Mouse (Mus musculus) layer of hippocampus, adult 8-10 months (tissue): ENCODE measurements at regions not wholly inside any gene's neighbourhood (a gene's known extent, or its start where the extent isn't known, plus 50 kb on each side); places are given as distances from the start of the nearest gene placed in this dataset.

Experiments used
- DNase-seq, 2 experiments: peaks; one replicate each; pipeline ENCODE4 v3.0.0; 2022; ENCODE audit warnings: low spot score in 2 of 2

GRCm38 (mm10) chr2:11416122-11416521 lies 137.8 kb downstream of the Pfkfb3 start:
- DNase-seq: no peak

GRCm38 (mm10) chr2:11412521-11412920 lies 141.4 kb downstream of the Pfkfb3 start:
- DNase-seq: no peak

GRCm38 (mm10) chr2:11408497-11408896 lies 145.4 kb downstream of the Pfkfb3 start:
- DNase-seq: no peak

GRCm38 (mm10) chr2:11406103-11406615 lies 147.7 kb downstream of the Pfkfb3 start:
- no peak for DNase-seq

DNA sequence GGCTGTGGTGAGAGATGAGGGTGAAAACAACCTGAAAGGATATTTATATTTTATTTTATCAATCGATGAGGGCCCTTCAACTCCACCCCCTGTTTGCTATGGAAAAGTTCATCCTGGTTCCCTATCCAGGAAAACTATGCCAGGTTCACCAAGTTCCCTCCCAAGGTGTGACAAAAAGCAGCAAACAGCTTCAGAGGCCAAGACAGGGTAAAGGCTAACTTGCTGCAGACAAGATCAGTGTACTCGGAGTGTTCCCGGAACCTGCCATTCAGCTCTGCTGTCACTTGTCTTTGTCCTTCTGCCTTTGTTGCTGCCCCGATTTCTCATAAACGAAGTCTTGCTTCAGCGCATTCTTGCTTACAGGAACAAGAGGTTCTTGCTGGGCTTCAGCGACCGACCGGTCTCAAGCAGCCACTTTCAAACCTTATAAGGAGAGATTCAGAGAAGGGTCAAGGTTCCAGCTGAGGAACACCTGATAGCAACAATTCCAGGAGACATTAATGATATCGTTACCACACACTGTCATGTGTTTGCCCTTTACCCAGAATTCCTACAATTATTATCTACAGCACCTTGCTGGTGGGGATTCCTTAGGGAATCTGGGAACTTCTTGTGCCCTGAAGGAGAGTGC lies 151.5 kb downstream of the Pfkfb3 start:
- DNase-seq: no peak

DNA sequence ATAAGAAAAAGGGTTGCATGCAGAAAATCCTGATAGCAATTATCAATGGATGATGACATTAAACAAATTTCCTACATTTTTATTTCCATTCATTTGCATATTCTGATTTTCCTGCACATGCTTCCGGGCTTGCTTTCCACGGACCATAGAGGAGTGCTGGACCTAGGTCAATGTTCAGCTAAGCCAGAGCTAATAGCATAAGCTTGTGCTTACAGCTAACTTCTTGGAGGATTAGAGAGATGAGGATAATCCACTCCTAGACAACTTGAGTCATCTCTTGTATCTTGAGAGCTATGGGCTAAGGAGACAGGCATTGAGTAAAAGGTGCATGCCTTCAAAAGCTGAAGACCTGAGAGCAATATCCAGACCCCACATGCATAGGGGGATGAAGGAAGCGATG lies 154.5 kb downstream of the Pfkfb3 start:
- DNase-seq: no peak

DNA sequence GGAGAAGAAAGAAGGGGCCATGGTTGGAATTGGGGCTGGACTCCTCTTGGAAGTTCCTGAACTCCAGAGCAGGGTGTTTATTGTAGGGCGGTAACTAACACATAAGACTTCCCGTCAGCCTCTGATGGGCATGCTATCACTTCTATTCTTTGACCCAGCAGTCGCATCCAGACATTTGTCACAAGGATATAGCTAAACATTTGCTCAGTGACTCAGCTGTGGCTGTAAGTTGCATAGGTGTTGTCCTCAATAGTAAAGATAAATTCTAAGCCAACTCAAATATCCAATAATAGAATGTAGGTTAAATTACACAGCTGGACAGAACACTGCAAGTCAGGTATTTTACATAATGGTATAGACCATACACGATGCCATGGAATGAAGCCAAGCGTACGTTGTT lies 154.9 kb downstream of the Pfkfb3 start:
- no peak for DNase-seq

- no peak for DNase-seq
These were observed 155.5 kb downstream of the Pfkfb3 start for GRCm38 (mm10) chr2:11398391-11398790.

GRCm38 (mm10) chr2:11396835-11397234 lies 157.0 kb downstream of the Pfkfb3 start:
- no peak for DNase-seq

GRCm38 (mm10) chr2:11394675-11395349 lies 159.1 kb downstream of the Pfkfb3 start:
- DNase-seq: no peak

- DNase-seq: peak; percentile 25 to 57
These were observed 162.2 kb downstream of the Pfkfb3 start for GRCm38 (mm10) chr2:11391725-11392124.

- DNase-seq: no peak
These were observed 163.1 kb downstream of the Pfkfb3 start for GRCm38 (mm10) chr2:11390667-11391334.

GRCm38 (mm10) chr2:11387623-11388022 lies 166.3 kb downstream of the Pfkfb3 start:
- DNase-seq: no peak

- no peak for DNase-seq
These were observed 170.1 kb downstream of the Pfkfb3 start for GRCm38 (mm10) chr2:11383815-11384214.

DNA sequence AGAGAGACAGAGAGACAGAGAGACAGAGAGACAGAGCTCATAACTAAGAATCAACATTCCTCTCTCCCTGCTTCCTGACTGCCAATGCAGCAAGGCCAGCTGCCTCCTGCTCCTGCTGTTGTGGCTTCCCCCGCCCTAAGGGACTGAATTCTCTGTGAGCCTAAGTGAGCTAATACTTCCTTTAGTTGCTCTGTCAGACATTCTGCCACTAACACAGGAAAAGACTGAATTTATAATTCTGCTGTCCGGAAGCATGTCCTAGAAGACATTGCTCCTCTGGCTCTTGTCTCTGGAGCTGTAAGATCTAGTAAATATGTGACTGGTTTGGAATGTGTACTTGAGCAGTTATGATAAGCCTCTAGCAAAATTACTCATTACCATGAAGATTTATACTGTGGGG lies 176.7 kb downstream of the Pfkfb3 start:
- DNase-seq: no peak

GRCm38 (mm10) chr2:11375726-11376454 lies 178.0 kb downstream of the Pfkfb3 start:
- no peak for DNase-seq

DNA sequence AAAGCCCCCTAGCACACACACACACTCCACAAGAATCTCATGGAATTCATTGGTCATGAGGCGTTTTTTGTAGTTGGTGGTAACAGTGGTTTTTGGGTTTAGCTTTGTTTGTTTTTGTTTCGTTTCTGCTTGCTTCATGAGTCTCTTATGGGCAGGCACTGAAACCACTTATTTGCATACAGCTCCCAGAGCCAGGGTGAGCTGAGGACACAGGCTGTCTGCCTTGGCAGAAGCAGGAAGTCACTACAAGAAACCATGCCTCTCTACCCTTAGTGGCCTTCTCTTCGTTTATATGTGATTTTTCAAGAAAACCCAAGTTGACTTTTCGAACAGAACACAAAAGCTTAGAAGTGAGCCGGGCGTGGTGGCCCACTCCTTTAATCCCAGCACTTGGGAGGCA lies 178.8 kb downstream of the Pfkfb3 start:
- DNase-seq: no peak

DNA sequence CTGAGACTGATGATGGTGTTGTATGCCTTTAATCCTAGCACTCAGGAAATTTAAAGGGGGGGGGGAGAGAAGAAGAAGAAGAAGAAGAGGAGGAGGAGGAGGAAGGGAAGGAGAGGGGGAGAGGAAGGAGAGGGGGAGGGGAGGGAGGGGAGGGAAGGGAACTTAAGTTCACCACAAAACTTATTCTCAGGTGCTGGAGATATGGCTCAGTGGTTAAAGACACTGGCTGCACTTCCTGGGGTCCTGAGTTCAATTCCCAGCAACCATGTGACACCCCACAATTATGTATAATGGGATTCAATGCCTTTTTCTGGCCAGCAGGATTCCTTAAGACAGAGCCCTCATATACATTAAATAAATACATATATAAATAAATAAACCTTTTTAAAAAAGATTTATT lies 183.6 kb downstream of the Pfkfb3 start:
- DNase-seq: no peak

DNA sequence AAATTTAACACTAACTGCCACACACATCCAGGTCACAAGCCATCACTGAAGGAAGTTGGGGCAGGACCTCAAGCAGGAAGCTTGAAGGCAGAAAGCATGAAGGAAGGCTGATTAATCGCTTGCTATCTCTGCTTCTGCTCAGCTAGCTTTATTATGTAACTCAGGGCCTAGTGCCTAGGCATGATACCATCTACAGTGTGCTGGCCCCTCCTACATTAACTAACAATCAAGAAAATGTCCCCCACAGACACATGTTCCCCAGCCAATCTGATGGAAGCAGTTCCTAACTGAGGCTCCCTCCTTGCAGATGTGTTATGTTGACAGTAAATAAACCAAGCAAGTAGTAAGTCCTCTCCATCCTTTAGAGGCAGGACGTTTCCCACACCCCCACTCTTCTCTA lies 186.6 kb downstream of the Pfkfb3 start:
- DNase-seq: no peak

GRCm38 (mm10) chr2:11365815-11366214 lies 188.1 kb downstream of the Pfkfb3 start:
- no peak for DNase-seq

GRCm38 (mm10) chr2:11365371-11365770 lies 188.5 kb downstream of the Pfkfb3 start:
- no peak for DNase-seq

DNA sequence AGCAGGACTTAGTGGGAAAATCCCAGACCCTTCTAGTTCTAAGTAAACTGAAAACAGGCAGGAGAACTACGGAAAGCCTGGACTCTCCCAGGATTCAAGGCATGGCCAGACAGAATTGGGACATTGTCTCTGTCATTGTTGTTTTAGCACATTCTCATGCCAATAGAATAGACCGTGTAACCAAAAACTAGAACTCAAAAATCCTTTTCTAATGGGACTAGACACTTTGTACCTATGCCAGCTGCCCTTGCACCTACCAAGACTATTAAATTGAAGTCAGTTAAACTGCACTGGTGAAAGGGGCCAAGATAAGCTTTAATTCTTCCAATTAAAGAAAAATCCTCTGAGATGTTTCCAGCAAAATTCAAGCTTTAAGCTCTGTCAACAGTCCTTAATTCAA lies 189.8 kb downstream of the Pfkfb3 start:
- DNase-seq: no peak
